Mouse (Mus musculus) urinary bladder, postnatal 4 days (tissue): Measurements from ENCODE around the gene Atpif1.

ENCODE experiments used
- DNase-seq, 2 experiments: peaks; one replicate each; pipeline ENCODE4 v3.0.0; 2021 to 2022; ENCODE audit warnings: low spot score in 2 of 2

Gene Atpif1

DNA sequence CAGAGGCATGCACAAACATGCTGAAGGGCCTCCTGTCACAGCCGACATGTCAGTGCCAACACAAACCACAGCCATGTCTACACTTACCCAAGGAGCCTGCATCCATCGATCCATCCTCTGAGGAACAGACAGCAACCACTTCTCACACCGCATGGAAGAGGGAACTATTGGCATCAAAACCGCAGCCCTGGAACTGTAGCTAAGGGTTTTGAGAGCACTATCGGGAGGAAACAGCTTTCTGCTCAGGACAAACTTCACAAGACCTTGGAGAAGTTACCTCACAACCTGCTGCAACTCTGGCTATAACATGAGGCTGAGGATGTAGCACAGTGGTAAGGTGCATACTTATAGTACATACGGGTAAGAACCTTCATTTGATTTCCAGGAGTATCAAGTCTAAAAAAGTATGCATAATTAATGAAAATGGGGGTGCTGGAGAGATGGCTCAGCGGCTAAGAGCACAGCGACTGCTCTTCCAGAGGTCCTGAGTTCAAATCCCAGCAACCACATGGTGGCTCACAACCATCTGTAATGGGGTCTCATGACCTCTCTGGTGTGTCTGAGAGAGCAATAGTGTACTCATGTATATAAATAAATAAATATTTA, 5.4 kb downstream of the Atpif1 start:
- no peak for DNase-seq

DNA sequence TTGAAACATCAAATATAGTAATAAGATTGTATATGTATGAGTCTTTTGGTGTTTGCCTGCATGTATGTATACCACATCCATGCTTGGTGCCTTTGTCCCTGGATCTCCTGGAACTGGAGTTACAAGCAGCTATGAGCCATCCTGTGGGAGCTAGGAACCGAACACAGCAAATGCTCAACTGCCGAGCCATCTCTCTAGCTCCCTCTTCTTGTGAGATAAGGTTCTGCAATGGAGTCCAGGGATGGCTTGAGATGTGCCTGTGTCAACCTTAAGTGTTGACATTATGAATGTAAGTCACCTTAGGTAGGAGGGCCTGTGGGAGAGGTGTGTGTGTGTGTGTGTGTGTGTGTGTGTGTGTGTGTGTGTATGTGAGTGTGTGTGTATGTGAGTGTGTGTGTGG, 6.8 kb downstream of the Atpif1 start:
- DNase-seq: no peak

DNA sequence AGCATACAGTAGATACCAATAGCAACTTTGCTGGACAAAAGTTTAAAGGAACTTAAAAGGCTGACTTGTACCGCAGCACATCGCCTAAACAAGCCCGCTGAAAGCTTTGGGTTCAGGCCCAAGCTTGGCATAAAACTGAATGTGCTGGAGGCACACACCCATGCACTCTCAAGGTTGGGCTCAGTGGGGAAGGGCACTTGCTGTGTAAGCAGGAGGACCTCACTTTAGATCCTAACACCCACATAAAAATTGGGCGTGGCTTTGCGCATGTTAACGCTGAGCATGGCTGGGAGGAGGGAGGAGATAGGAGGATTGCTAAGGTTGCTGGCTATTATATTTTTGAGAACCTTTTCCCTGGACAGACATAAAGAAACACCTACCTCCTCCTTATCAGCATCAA, 8.7 kb downstream of the Atpif1 start:
- no peak for DNase-seq

DNA sequence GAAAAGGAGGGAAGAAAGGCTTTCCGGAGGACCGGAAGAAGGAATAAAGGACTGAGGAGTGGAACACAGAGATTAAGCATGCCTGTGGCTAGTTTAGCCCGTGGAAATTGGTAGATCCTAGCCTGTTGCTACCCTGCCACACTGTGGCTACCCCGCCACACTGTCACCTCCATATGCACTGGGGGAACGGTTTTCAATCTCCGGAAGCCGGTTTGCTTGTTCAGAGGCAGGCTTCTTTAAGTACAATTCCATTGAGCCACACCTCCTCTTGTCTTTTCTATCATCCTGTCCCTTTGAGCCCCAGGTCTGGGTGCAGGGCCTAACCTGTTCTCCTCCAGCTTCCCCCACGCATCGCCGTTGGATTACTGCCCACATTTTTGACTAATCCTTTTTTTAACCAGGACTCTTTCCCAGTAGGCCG, 9.1 kb downstream of the Atpif1 start:
- no peak for DNase-seq

DNA sequence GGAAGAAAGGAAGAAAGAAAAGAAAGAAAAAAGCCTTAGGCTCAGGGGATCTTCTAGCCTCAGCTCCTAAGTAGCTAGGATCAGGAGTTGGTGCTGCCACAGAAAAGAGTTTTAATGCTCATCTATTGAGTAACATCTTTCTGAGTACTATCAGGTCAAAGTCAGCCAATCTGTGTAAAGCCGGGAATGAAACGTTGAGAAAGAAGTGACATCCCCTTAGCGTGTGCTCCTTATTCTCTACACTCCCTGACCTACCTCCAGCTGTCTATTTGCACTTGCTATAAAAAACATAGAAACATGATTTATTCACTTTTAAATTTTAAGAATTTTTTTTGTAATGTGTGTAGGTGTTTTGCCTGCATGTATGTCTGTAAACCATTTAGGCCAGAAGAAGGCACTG, 14.3 kb downstream of the Atpif1 start:
- no peak for DNase-seq

DNA sequence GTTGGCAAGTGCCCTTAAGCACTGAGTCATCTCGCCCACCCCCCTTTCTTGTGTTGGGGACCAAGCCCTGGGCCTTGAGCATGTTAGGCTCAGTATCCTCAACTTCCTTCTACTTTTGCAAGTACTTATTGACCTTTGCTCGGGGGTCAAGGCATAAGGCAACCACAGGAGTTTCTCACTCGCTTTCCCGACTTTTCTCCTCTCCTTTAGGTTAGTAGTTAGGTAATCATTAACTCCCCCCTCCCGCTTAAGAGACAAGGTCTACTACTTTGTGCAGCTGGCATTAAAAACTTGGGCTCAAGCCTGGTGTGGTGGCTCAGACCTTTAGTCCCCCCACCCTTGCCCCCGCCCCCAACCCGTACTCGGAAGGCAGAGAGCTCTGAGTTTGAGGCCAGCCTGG, 15.4 kb downstream of the Atpif1 start:
- DNase-seq: no peak

- peak; percentile 86 to 90 for DNase-seq
Observed at GRCm38 (mm10) chr4:132515369-132516155, 17.9 kb downstream of the Atpif1 start.

DNA sequence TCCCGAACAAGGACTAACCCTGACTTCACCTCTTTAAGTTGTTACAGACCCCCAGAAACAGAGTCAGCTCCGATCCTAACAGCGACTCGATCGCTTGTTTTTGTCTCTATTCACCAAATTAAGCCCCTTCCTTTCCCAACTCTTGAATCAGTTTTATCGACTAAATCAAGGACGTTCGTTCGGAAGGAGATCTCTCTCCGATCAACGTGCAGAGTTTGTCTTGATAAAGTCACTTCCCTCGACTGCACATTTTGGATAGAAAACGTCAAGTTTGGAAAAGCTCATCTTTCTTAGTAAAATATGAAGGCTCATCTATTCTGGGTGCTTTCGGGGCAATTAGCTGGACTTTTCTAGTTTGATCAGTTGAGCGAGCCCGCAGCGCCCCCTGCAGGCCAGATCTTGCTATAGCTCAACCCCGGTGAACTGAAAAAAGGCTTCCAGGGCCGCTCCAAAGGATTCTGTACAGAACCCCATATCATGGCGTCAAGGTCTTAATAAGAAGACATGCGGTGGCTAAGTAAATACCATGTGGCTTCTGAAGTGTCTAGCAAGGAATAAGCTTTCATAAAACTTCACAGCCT, 18.8 kb downstream of the Atpif1 start:
- peak; percentile 68 to 80 for DNase-seq

DNA sequence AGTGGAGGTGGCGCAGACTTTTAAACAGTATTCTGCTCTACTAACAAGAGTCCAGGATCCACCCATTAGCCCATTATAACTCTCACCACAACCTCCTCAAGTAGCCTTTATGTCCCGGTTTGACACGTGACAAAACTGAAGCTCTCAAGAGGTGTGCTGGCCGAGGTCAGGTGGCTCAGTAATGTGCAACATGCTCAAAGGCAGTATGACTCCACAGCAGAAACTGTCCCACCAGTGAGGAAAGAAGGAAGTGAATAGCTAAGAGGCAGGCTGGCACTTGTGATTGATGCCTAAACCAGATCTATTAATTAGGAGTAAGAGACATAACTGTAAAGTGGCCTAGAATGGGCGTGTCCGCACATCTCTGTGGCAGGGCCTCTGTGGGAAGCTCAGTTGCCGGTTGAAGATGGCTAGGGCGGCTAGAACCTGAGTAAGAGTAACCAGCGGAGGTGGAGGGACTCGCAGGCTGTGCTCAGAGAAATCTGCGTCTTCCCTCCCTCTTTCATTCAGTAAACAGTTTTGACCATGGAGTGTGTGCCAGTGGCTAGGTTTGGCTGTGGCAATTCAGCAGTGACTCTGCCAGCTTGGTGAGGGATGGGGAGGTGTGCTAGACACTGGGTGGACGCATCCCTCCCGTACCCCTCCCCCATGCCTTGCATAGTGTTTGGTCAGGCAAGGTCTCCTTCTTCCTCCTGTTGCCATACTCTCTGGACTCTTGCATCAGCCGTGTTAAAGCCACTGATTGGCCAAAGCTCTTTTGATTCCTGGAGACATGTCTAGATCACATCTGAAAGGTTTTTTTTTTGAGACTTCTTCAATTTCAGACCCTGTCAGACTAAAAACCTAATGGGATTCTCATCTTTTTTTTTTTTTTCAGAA, 19.8 kb downstream of the Atpif1 start:
- DNase-seq: no peak

DNA sequence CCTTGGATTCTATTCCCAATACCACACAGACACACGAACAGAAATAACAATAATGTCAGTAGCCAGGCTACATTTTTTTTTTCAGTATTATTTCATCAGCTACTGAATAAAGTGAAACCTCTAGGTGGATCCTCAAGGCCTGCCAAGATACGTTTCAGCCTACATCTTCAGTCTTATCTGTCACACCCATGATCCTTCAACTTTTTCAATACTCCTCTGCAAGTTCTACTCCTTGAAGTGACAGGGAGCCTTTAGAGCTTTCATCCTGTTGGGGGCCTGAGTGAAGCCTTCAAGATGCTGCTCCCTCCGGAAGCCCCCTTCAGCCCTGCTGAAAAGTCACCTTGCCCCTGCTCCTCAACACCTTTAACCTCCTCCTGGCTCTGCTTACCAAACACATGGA, 21.4 kb downstream of the Atpif1 start:
- no peak for DNase-seq

- peak; percentile 96 to 97 for DNase-seq
Observed at GRCm38 (mm10) chr4:132510352-132510798, 23.1 kb downstream of the Atpif1 start, which contains the start of gene Sesn2. Sesn2 (minus strand) TSS chr4:132510501.

DNA sequence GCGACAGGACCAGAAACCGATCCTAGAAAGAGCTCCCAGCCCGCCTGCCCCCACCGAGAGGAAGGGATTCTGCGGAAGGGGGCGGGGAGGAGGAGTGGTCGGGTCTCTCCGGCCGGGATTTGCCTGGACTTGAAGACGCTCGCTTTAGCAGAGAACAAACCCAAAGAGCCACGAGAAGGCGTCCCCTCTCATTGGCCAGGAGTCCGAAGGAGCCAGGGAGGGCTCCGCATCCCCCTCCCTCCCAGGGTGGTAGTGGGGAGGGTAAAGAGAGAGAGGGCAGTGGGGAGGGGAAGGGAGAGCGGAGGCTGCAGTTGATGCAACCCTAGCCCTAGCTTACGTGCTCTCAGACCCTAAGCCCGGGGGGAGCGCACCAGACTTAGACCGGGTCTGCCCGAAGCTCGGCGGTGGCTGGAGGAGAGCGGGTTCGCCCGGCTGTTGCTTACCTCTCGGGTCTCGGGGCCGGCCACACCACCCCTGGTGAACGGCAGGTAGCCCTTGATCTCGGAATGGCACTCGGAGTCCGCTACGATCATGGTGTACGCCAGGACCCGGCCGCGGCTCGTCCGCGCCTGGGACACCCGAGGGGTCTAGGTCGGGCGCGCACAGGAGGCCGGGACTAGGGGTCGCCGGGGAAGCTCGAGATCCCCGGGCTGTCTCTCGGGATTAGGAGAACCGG, 23.7 kb downstream of the Atpif1 start:
- DNase-seq: peak; percentile 81 to 87

- DNase-seq: no peak
Observed at GRCm38 (mm10) chr4:132507210-132507609, 26.2 kb downstream of the Atpif1 start.

GRCm38 (mm10) chr4:132506250-132506649, 27.2 kb downstream of the Atpif1 start:
- DNase-seq: no peak

DNA sequence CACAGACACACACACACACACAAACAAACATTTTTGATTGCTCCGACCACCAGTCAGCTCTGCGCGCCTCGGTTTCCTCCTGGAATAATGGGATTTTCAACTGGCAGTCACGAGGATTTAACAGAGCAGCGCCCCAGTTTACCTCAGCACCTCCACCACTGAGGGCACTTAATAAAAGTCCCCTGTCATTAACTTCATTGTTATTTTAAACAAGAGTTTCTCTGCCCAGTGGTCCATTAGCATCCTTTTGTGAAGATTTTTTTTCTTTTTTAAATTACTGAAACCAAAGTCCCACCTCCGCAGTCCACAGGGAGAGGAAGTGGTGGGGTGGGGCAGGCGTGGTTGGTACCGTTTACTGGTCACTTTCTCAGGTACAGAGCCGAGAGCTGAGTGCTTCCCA, 27.7 kb downstream of the Atpif1 start:
- no peak for DNase-seq

GRCm38 (mm10) chr4:132505034-132505738, 28.3 kb downstream of the Atpif1 start:
- DNase-seq: no peak

GRCm38 (mm10) chr4:132503344-132503743, 30.1 kb downstream of the Atpif1 start:
- no peak for DNase-seq

- no peak for DNase-seq
Observed at GRCm38 (mm10) chr4:132501639-132502038, 31.8 kb downstream of the Atpif1 start.

DNA sequence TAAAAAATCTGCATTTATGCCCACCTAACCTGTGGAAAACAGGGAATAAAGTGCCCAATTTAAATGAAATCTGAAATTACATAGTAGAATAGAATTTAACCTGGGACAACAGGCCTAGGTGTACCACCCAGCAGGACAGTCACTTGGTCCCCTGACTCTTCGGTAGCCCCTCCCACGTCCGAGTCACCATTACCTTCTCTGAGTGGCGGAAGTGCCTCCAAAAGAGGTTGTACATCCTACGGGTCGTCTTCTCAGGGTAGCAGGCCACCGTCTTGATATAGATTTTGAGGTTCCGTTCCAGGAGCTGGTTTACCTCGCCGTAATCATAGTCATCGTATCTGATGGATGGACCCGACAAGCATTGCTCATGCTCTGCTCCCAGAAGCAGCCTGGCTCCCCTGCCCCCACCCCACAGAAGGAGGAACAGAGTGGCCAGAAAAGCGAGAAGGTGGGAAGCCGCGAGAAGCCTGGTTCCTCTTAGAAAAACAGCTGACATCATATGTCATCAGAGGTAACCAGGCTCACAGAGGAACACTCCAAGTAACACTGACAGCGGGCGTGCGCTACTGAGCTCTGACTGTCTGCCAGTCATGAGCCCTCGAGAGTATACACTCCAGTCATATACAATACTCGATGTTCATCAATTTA, 39.1 kb downstream of the Atpif1 start:
- no peak for DNase-seq
